Mouse (Mus musculus) WW6 (cell line): ENCODE results near the gene Dnajb2.

Experiments
- DNase-seq: peaks from one replicate; pipeline ENCODE4 v3.0.0-alpha.2; 2013; ENCODE audit warnings: low read depth, low spot score

Gene Dnajb2

GRCm38 (mm10) chr1:75236117-75237050 is at the start of gene Dnajb2:
Gene Dnajb2 (plus strand): TSS chr1:75236406.
- no peak for DNase-seq

GRCm38 (mm10) chr1:75187126-75187525 is 49.1 kb upstream of the Dnajb2 start:
- no peak for DNase-seq

DNA sequence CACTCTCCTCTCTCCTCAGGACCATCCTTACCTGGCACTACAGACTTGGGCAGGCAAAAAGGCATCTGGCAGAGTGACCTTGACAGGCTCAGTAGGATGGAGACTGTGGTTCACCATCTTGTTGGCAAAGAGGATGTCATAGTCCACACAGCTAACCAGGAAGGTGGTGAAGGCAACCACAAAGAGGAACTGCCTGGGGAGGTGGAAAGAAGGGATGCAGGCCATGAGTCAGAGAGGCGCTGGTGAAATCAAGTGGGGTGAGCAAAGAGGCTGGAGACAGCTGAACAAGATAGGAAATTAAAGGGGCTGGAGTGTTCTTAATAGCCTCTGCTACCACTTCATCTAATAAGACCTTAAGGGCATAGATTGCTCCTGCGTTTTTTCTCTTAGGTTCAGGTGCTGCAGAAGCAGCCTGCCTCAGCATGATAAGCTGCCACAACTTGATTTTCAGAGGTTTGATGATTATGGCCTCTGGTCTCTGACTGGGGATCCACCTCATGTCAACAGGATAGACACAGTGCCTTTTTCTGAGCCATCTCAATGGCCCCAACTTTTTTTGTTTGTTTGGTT is 48.2 kb upstream of the Dnajb2 start:
- no peak for DNase-seq

DNA sequence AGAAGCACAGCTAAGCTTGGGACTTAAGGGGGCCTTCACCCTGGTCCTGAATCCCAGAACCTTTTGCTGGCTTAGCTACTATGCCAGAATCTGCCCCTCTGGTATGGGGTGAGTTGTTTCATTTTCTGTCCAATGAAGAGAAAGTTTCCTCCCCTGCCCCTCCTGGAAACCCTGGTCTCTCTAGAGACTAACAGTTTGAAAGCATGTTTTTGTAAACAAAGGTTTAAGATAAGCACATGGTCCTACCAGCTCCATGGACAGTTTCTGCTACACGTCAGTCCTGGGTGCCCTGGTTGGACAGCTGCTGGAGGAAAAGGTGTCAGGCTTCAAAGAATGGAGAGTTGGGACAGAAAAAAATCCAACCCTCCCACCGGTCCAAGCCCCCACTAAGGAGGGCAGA is 45.6 kb upstream of the Dnajb2 start:
- DNase-seq, result no peak

DNA sequence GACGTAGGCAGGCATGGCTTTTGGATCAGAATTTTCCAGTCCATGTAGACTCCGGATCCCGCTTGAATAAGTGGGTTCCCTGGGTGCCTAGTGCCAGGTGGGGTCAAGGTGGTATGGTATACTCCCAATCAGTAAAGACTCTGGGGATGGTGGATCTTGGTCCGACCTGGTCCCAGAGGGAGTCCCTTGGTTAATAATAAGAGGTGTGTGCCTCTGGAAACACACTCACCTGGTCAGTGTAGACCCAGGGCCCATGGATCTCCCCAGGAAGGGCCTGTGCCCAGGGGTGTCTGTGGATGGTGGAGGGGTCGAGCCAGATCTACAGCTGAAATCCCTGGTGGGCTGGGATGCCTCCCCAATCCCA is 45.0 kb upstream of the Dnajb2 start:
- DNase-seq, result no peak

DNA sequence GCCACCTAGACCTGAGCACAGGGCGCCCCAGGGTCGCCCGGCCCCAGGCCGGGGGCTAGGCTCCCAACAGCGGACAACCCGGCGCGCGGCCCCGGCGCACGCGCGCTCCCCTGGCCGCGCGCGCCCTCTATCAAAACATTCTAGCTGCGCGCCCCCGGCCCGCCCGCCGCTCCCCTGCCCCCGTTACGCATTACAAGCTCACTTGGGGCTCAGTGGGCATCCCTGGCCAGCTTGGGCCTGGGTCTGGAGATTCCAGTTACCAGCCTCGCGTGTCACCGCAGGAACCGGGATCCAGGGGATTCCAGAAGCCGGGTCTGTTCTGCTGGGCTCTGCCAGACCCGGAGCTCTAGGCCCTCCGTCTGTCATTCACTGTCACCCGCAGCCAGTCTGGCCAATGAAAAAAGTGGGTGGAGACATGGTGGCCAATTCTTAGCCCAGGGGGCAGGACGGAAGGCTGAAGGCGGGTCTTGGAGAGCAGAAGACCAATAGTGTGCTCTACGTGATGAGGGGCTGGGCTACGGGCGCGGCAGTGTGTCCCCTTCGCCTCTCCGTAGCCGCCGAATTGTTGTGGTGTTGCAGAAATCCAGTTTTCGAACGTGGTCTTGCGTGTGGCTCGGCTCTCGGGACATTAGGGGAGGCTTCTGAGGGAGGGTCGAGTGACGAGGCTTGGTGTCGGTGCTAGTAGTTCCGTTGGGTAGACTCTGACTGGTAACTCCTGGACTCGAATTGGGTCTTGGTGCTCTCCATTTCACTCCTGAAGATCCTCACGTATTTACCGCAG is 44.4 kb upstream of the Dnajb2 start, which contains the start of the genes Ankzf1 and Atg9a:
Ankzf1 (plus strand) TSS at position 530 of the 781 bp plus-strand sequence.
Atg9a (minus strand) TSS at position 575 of the 781 bp plus-strand sequence.
- peak; percentile 95 for DNase-seq

DNA sequence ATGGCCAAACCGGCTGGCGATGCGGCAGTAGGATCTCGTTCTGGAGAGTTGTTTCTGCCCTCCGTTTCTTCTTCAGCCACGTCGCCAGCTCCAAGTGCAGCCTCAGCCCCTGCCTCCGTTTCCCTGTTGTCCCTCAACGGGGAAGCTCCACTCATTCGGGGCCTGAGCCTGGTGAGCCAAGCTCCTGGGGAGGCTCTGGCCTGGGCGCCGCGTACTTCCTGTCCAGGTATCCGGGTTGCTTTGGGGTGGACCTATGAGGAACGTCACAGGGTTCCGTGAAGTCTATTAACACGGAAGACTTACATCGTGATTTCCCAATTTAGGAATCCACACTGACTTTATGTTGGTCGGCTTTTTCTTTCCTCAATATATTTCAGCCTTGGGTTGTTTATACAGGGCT is 43.8 kb upstream of the Dnajb2 start:
- no peak for DNase-seq

- DNase-seq, result no peak
These were observed 35.0 kb upstream of the Dnajb2 start for GRCm38 (mm10) chr1:75201236-75201635.

DNA sequence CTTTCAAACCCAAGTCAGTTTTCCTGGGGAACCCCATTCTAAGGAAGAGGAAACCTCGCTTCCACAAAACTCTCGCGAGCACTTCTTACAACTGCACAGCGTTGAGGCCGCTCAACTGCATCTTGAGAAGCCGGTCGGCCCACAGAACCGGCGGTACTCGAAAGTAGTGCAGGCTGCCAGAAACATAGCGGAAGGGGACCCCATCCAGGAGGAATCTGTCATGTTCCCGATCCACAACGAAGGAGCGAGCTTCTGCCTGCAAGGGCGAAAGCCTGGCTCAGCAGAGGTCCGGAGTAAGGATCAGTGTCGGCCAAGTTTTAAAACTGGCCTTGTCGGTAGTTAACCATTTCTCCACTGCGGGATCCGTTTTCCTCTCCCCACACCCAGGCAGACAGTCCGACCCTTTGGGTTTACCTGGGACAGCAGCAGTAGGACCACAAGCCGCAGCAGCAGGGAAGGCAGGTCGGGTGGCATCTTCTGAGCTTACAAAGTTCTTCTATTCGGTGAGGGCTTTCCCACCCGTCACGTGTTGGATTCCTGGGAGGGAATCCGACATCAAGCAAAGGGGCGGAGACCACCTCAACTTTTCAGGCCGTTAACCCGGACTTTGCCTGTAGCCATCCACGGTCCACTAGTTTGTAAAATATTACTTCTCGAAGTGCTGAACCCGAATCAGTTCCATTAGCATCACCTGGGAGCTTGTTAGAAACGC is 27.1 kb upstream of the Dnajb2 start:
- no peak for DNase-seq

- peak; percentile 84 for DNase-seq
These were observed 25.8 kb upstream of the Dnajb2 start, which contains the start of the genes Glb1l and Stk16 for GRCm38 (mm10) chr1:75210136-75211087. Gene Glb1l (minus strand): TSS chr1:75210813. Gene Stk16 (plus strand): TSS chr1:75210838.

DNA sequence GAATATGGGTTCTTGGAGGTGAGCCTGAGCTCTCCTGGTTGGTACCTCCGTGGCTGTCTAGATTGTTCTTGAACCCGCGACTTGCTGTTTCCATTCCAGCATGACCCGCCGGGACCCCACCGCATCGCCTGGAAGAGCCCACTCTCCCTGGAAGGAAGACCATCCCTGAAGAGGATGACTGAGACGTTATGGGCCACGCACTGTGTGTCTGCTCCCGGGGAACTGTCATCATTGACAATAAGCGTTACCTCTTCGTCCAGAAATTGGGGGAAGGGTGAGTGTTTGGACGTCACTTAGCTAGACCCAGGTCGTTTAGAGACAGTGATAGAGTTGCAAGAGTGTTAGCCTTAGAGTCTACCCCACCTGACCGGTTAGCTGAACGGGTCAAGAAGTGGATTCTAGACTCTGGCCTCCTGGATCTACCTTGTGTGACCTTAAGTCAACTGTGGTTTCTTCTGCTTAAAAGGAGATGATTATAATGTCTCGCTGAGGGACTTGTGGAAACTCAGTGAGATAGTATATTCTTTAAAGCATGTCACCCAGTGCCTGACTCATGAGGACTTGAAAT is 25.0 kb upstream of the Dnajb2 start:
- DNase-seq, result no peak

DNA sequence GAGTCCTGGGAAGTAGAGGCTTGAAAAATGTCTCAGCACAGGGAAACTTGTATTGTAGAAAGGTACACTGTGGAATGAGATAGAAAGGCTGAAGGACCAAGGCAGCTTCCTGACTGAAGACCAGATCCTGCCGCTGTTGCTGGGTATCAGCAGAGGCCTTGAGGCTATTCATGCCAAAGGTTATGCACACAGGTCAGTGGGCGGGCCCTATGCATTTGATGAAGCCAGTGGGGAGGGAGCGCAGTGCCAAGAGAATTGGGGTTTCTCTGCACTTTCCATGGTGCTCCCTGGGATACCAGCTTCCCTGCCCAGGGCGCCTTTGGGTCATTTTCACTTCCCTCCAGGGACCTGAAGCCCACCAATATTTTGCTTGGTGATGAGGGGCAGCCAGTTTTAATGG is 23.7 kb upstream of the Dnajb2 start:
- DNase-seq, result no peak

- no peak for DNase-seq
These were observed 23.1 kb upstream of the Dnajb2 start for GRCm38 (mm10) chr1:75213096-75213495.

DNA sequence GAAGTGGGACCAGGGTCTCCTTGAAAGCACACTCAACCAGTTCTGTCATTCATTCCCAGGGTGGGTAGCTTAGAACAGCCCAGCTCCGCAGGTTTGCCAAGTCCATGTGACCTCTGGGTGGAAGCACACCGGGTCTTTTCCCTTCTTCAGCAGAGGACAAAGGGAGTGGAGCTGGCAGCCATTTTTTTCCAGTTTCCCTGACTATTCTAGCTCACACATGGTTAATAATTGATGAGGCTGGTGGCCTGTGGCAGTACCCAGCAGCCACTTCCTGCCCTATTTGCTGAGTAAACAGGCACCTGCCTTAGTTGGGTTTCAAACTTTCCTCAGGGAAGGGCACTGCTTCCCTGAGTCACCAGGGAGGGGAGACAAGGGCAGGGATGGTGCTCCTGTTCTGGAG is 21.8 kb upstream of the Dnajb2 start:
- no peak for DNase-seq

- DNase-seq, result no peak
These were observed 21.3 kb upstream of the Dnajb2 start for GRCm38 (mm10) chr1:75214886-75215285.

- no peak for DNase-seq
These were observed 20.4 kb upstream of the Dnajb2 start for GRCm38 (mm10) chr1:75215785-75216184.

DNA sequence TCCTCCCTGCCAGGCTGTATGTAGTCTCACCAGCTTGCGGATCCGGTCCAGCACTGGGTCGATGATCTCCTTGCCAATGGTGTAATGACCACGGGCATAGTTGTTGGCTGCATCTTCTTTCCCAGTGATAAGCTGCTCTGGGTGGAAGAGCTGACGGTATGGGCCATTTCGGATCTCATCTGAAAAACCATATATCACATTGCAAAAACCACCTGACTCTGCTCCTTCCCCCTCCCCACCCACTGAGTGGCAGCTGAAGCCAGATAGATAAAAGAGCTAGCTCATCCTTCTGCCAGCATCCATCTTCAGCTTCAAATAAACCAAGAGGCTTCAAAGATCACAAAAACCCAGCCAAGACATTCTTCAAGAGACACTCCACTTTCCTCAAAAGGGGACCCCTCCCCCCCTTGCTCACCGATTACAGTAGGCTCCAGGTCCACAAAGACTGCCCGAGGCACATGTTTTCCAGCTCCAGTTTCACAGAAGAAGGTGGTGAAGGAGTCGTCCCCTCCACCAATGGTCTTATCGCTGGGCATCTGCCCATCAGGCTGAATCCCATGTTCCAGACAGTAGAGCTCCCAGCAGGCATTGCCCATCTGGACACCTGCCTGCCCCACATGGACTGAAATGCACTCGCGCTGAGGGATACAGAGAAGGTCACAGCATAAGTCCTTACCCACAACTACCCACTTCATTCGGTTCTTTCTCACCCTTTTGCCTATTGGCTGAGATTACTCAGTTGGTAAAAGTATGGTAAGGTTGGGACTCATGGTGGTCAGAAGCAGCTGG is 19.2 kb upstream of the Dnajb2 start:
- DNase-seq, result no peak

GRCm38 (mm10) chr1:75217893-75218226 is 18.3 kb upstream of the Dnajb2 start:
- no peak for DNase-seq
